Mouse (Mus musculus): ENCODE results near the gene Hist1h2ab.
A peak's percentile ranks its signal among the peaks of the same experiment; 100 is the strongest.

- TF ChIP-seq MYC (IDR thresholded peaks at IDR 0.05; ENCODE audit: low read depth, low read length) (no peak), POLR2A (IDR thresholded peaks at IDR 0.05; ENCODE audit: control insufficient read depth in 1 of 2, insufficient read depth in 1 of 2, low read depth in 1 of 2, low read length in 2 of 2, poor library complexity in 1 of 2) (peak; percentile 95 to 98; a peak in 3 of 4 replicates)
These were observed 5.4 kb upstream of the Hist1h2ab start, which contains the start of gene Hist1h3c for GRCm38 (mm10) chr13:23745381-23746161.

All from MEL (cell line).